Mouse (Mus musculus) right cerebral cortex, adult 18-20 months (tissue): Measurements from ENCODE around the gene Usp54.
"Not testable (repeated sequence)": the region's sequence is repeated elsewhere in the genome, so short reads cannot be mapped to it uniquely, and the experiment has no call there.

Experiments
- DNase-seq: peaks from one replicate; pipeline ENCODE4 v3.0.0; 2022; ENCODE audit warnings: mixed read lengths

The Usp54 gene

DNA sequence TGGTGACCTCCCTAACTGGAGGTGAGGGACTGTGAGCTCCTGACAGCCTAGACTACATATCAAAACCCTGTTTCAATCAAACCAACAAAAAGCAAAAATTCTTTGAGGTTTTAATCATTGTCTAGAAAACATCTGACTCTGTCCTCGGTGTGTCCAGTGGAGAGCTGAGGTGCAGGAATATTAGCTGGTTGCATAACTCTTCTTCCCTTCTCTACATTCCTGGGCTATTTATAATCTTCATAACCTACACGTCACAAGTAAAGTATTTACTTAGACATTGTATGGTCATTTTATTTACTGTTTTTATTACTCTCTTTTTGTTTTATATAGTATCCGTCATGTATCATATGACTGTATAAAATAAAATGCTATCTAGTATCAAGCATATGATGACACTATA is 31.3 kb downstream of the Usp54 start:
- DNase-seq, result no peak

- DNase-seq, result no peak
Observed at GRCm38 (mm10) chr14:20607396-20608126, 33.3 kb downstream of the Usp54 start.

DNA sequence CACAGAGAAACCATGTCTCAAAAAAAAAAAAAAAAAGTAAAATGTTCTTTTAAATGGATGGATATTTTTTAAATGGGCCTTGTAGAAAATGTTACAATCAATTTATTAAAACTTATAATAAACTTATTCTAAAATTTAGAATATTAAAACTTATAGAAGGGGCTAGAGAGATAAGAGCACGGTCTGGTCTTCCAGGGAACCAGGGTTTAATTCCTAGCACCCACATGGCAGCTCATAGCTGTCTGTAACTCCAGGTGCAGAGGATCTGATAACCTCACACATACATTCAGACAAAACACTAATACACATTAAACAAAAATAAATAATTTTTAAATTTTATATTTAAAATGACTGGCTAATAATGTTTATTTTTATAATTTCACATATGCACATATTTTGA is 39.6 kb downstream of the Usp54 start:
- DNase-seq, result no peak

DNA sequence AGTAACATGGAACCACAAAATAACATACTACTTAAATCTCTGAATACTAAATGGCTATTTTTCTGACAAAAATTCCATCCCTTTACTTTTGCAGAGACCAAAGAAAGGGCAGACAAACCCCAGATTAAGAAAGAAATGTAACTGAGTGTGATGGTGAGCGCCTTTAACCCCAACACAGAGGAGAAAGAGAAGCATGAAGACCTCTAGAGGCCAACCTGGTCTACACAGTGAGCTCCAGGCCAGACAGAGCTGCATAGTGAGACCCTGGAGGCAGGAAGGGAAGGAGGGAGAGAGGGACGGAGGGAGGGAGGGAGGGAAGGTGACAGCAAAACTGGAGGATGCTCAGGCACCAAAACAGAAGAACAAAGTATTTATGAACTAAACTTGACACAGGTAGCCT is 40.7 kb downstream of the Usp54 start:
- DNase-seq, result no peak

GRCm38 (mm10) chr14:20599542-20599941 is 41.3 kb downstream of the Usp54 start:
- DNase-seq, result no peak

- peak; percentile 78 for DNase-seq
Observed at GRCm38 (mm10) chr14:20595781-20596180, 45.1 kb downstream of the Usp54 start.

- DNase-seq, result no peak
Observed at GRCm38 (mm10) chr14:20587458-20587857, 53.4 kb downstream of the Usp54 start.

GRCm38 (mm10) chr14:20578822-20579407 is 61.9 kb downstream of the Usp54 start:
- DNase-seq, result no peak

- peak; percentile 77 for DNase-seq
Observed at GRCm38 (mm10) chr14:20576179-20576578, 64.7 kb downstream of the Usp54 start.

DNA sequence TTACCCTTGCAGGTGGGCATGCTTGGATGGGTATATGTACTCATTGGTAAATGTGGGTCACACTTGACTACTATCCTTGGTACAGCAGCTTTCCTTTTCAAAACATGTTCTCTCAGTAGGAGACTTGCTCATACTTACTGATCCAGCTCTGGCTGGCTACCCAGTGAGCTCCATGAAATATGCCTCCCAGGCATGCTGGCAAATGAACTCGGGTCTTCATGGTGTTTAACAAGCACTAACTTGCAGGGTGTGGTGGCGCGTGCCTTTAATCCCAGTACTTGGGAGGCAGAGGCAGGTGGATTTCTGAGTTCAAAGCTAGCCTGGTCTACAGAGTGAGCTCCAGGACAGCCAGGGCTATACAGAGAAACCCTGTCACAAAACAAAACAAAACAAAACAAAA is 67.7 kb downstream of the Usp54 start:
- DNase-seq, result not testable (repeated sequence)

- DNase-seq, result no peak
Observed at GRCm38 (mm10) chr14:20565256-20566021, 75.4 kb downstream of the Usp54 start.

GRCm38 (mm10) chr14:20564692-20565091 is 76.2 kb downstream of the Usp54 start:
- no peak for DNase-seq

DNA sequence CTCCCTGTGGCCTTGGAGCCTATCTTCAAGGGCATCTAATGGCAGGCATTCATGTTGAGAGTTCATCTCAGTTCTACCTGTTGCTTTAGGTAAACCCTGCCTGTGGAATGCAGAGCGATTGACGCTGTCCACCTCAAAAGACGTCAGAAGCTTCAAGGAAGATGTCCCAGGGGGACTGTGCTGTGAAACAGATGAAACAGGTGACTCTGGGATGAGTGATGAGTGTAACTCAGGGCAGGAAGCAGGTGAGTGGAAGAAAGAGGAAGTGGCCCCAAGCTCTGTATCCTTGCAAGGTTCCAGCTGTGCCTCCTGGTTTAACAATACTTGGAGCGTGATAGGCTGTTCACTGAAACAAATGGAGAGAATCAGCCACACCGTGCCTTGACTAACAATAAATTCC is 79.0 kb downstream of the Usp54 start:
- no peak for DNase-seq

DNA sequence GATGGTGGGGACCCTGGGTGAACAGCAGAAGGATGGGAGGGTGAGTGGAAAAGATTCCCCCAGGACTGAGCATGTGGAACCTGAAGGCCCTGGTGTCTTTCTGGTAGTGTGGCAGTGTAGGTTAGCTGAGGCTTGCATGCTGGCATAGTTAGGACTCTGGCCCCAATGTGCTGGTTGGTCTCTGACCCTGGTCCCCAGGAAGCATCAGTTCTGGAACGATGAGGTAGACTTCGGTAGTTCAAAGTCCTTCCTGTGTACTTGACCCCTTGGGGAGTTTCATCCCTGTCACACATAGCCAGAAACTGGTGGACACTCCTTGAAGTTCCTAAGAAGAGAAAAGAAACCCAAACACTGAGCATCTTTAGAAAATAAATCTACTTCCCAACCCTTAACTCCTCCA is 90.7 kb downstream of the Usp54 start:
- DNase-seq, result no peak

GRCm38 (mm10) chr14:20546415-20546814 is 94.4 kb downstream of the Usp54 start, which contains the start of gene Ppp3cb:
Ppp3cb (minus strand) TSS chr14:20546573.
- peak; percentile 79 for DNase-seq

DNA sequence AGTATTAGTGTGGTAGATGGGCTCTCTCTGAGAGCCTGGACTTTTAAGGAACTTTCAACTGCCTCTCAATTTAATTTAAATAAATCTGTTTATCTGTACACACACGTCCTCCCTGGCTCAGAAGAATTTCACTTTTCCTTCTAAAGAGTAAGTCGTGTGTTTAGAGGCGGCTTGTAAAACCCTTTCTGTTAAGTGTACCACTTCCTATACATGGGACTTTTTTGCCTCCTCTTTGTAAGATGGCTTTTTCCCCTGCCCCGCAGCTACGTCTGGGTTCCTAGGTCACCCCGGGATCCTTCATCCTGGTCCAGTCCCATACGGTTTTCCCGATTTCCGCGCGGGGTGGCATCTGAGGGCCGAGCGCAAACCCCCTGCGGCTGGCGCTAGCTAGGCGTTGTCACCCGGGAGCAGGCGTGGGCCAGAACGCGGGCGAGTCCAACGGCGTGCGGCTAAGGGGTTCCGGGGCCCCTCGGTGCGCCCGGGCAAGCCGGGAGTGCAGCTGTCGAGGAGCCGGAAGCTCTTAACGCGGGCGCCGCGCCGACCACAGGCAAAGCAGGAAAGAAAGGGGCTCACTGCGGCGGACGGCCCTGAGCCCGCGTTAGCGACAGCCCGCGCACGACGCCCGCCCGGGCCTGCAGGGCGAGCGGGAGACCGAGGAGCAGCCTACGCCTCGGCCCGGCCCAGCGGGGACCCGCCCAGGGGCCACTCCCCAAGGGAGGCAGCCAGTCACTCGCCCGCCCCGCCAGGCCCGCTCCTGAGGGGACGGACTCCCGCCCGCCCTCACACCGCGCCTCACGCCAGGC is 95.1 kb downstream of the Usp54 start:
- DNase-seq, result peak; percentile 88

DNA sequence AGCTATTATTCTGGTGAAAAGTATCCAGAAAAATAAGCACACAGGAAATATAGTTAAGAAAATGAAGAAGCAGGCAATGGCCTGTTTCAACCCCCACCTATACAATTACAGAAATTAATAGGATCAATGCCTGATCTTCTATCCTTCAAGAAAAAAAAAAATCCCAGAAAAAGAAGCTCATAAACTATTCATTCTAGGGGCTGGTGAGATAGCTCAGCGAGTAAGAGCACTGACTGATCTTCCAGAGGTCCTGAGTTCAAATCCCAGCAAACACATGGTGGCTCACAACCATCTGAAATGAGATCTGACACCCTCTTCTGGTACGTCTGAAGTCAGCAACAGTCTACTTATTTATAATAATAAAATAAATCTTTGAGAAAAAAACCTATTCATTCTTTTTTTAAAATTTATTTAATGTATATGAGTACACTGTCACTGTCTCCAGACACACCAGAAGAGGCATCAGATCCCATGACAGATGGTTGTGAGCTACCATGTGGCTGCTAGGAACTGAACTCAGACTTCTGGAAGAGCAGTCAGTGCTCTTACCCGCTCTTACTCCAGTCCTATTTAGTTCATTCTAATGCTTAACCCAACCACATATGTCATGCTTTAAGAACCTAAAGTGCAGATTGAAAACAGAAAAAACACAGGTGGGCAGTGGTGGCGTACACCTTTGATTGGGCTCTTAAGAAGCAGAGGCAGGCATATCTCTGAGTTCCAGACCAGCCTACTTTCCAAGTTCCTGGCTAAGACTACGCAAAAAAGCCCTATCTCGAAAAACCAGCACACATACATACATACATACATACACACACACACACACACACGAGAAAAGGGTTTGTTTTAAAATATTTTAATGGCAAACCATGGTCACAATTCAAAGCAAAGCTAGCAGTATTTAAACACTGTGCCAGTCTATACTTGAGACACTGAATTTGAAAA is 96.1 kb downstream of the Usp54 start:
- no peak for DNase-seq

DNA sequence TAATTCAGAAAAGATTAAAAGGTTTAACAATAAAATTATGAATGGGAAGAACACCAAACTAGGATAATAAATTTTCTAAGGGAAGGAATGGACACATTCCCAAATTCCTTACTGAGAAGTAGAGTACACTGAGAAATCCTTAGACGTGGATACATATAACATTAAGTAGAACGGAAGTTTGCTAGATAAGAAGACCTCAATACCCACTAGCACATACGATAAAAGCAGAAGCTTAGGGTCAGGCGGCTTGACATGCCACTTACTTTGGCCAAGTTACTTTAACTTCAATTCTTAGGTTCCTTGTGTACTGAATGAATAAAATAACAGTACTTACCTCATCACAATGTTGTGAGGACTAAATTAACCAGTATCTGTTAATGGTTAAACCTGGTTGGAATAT is 111.2 kb downstream of the Usp54 start:
- DNase-seq, result no peak

GRCm38 (mm10) chr14:20520179-20520578 is 120.7 kb downstream of the Usp54 start:
- DNase-seq, result peak; percentile 20

DNA sequence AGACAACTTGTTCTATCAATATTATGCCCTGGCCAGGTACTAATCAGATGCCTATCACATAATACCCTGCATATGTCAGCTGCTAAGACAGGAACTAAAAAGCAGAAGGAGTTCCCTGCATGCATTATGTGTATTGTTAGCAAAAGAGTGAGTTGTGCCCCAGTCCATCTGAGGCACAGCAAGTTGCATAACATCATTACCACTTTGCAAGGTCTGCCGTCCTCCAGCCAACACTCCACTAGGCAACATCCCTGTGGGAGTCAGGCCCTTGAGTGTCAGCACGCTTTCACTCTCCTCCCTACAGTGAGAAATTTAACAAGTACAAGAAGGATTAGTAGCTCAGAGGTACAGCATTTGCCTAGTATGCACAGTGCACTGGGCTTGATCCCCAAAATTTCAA is 132.4 kb downstream of the Usp54 start:
- peak; percentile 36 for DNase-seq

DNA sequence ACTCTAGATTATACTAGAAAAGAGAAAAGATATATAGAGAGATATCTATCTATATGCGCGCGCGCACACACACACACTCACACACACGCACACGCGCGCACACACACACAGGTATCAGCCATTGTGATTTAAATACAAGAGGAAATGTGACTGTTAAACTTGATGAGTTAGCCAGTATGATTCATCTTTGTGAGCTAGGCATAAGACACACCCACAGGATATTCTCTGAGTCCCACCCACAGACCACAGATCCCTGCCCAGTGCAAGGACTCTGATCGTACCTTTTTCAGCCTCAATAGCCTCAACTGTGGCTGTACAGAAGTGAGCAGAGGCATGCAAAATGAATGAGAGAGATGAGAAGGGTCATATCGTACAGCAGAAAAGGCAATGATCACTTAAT is 137.9 kb downstream of the Usp54 start:
- DNase-seq, result no peak

GRCm38 (mm10) chr14:20499982-20500381 is 140.9 kb downstream of the Usp54 start:
- DNase-seq, result no peak
